Mouse (Mus musculus): ENCODE data around the gene H2-Q7.
"Not testable (repeated sequence)": the region's sequence is repeated elsewhere in the genome, so short reads cannot be mapped to it uniquely, and the experiment has no call there.

DNA sequence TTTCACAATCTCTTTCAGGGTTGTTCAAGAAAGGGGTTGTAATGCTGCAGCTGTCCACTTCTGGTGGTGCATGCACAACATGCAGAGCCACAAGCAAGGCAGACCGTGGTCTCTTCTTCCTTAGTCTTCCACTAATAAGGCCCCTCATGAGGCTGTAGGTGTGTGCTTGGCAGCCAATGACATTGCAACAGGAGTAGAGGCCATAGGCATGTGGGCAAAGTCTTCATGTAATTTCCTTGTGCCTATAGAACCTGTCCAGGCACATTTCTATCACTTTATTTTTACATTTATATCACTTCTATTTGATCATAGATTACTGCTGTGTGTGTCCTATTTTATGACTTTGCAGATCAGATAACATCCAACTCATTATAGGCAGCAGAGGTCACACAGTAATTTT lies 25.9 kb upstream of the H2-Q7 start:
- not testable (repeated sequence) for TF ChIP-seq CTCF, EP300 (IDR thresholded peaks at IDR 0.05)
